15 mouse cellular contexts compared by ENCODE assay signal in genomic region chr9:91959592-91959991, GRCm38 (mm10).
DNase-seq lines count a peak whose midpoint lies in the region; ATAC-seq and TF ChIP-seq lines count a peak whose summit lies in the region.
"Had no signal": no experiment of that assay in that cellular context is flagged by ENCODE, and none has a peak within 500 bp of the region (broad histone marks: within the 10 kb centered on the region; RNA-seq: fewer than 3 reads in every experiment).

No protein-coding gene starts in this region.

- no peak for TF ChIP-seq POLR2A in lung, adult 2 months (IDR thresholded peaks at IDR 0.05; ENCODE audit: borderline replicate concordance, extremely low read depth, low read depth, low read length)

- no peak overlapping the region for H3K4me2 ChIP-seq in forebrain, embryonic 12.5 days
- no peak overlapping the region for H3K4me2 ChIP-seq in forebrain, embryonic 11.5 days (ENCODE audit: low read depth, low read length, severe bottlenecking)
- H3K4me2 ChIP-seq in lung, postnatal 0 days (replicated peaks; ENCODE audit: low read depth, low read length): no peak overlapping the region
- no peak overlapping the region for H3K4me2 ChIP-seq in forebrain, embryonic 15.5 days (replicated peaks)
- no peak overlapping the region for H3K4me2 ChIP-seq in stomach, postnatal 0 days (replicated peaks; ENCODE audit: low read depth)
- H3K4me2 ChIP-seq: heart, embryonic 13.5 days; liver, embryonic 13.5 days had no signal

- H3K9ac ChIP-seq in forebrain, embryonic 12.5 days: no peak overlapping the region
- no peak overlapping the region for H3K9ac ChIP-seq in forebrain, embryonic 11.5 days (ENCODE audit: low read length)
- no peak overlapping the region for H3K9ac ChIP-seq in lung, postnatal 0 days (replicated peaks; ENCODE audit: low read depth)
- H3K9ac ChIP-seq in forebrain, embryonic 15.5 days (replicated peaks): no peak overlapping the region
- no peak overlapping the region for H3K9ac ChIP-seq in stomach, postnatal 0 days (ENCODE audit: low read length)
- H3K9ac ChIP-seq: heart, embryonic 13.5 days; liver, embryonic 13.5 days had no signal

- 22% methylated on average over 1 of the region's 1 CpGs for WGBS in forebrain, embryonic 12.5 days
- 28% methylated on average over 1 of the region's 1 CpGs for WGBS in forebrain, embryonic 11.5 days
- 19% methylated on average over 1 of the region's 1 CpGs for WGBS in lung, postnatal 0 days
- 19% methylated on average over 1 of the region's 1 CpGs for WGBS in lung, adult 2 months
- 10% methylated on average over 1 of the region's 1 CpGs for WGBS in forebrain, embryonic 15.5 days
- 15% methylated on average over 1 of the region's 1 CpGs for WGBS in stomach, postnatal 0 days

- TF ChIP-seq EP300 in lung, postnatal 0 days (IDR thresholded peaks at IDR 0.05): no peak
- TF ChIP-seq EP300 in stomach, postnatal 0 days (optimal IDR thresholded peaks at IDR 0.05): no peak

- peak; percentile 46; the same call in 1 of the 2 replicates for ATAC-seq in forebrain, embryonic 12.5 days (ENCODE audit: low FRiP score)
- ATAC-seq in forebrain, embryonic 11.5 days (replicated peaks; ENCODE audit: low FRiP score): no peak
- ATAC-seq in lung, postnatal 0 days: no peak
- ATAC-seq in forebrain, embryonic 15.5 days (replicated peaks): 0 out of 2 replicates have a peak, but pooled peaks have one; percentile 57
- no peak for ATAC-seq in stomach, postnatal 0 days (ENCODE audit: low FRiP score, low TSS enrichment)

- no peaks in the 10 kb centered on the region for H3K9me3 ChIP-seq in forebrain, embryonic 12.5 days
- H3K9me3 ChIP-seq in forebrain, embryonic 11.5 days (ENCODE audit: control insufficient read depth, low read length): no peaks in the 10 kb centered on the region
- H3K9me3 ChIP-seq in lung, postnatal 0 days (ENCODE audit: low read length): no peaks in the 10 kb centered on the region
- H3K9me3 ChIP-seq in forebrain, embryonic 15.5 days: no peaks in the 10 kb centered on the region
- no peaks in the 10 kb centered on the region for H3K9me3 ChIP-seq in stomach, postnatal 0 days (ENCODE audit: control insufficient read depth, low read length)
- H3K9me3 ChIP-seq: heart, embryonic 13.5 days; liver, embryonic 13.5 days; megakaryocyte, embryonic 14.5 days had no signal

- no peaks in the 10 kb centered on the region for H3K4me1 ChIP-seq in forebrain, embryonic 12.5 days
- no peaks in the 10 kb centered on the region for H3K4me1 ChIP-seq in forebrain, embryonic 11.5 days (replicated peaks; ENCODE audit: control insufficient read depth, insufficient read depth, low read length)
- no peaks in the 10 kb centered on the region for H3K4me1 ChIP-seq in lung, postnatal 0 days (ENCODE audit: insufficient read depth, low read depth, low read length)
- no peaks in the 10 kb centered on the region for H3K4me1 ChIP-seq in lung, adult 2 months (ENCODE audit: control insufficient read depth, insufficient read depth, low read length)
- H3K4me1 ChIP-seq in forebrain, embryonic 15.5 days: no peaks in the 10 kb centered on the region
- H3K4me1 ChIP-seq in stomach, postnatal 0 days (replicated peaks; ENCODE audit: control insufficient read depth, insufficient read depth): no peaks in the 10 kb centered on the region
- H3K4me1 ChIP-seq: heart, embryonic 13.5 days; liver, embryonic 13.5 days; megakaryocyte, embryonic 14.5 days had no signal

- no peak overlapping the region for H3K27ac ChIP-seq in forebrain, embryonic 12.5 days
- H3K27ac ChIP-seq in forebrain, embryonic 11.5 days (ENCODE audit: low read depth, low read length): no peak overlapping the region
- H3K27ac ChIP-seq in lung, postnatal 0 days (ENCODE audit: low read length): no peak overlapping the region
- H3K27ac ChIP-seq in forebrain, embryonic 15.5 days (replicated peaks): no peak overlapping the region
- H3K27ac ChIP-seq in stomach, postnatal 0 days (replicated peaks): no peak overlapping the region
- H3K27ac ChIP-seq: heart, embryonic 13.5 days; liver, embryonic 13.5 days had no signal

- no peaks in the 10 kb centered on the region for H3K36me3 ChIP-seq in forebrain, embryonic 12.5 days (replicated peaks)
- no peaks in the 10 kb centered on the region for H3K36me3 ChIP-seq in forebrain, embryonic 11.5 days (ENCODE audit: control insufficient read depth, insufficient read depth, low read length)
- H3K36me3 ChIP-seq in lung, postnatal 0 days (ENCODE audit: insufficient read depth, low read length): no peaks in the 10 kb centered on the region
- no peaks in the 10 kb centered on the region for H3K36me3 ChIP-seq in forebrain, embryonic 15.5 days
- H3K36me3 ChIP-seq in stomach, postnatal 0 days (ENCODE audit: control insufficient read depth, insufficient read depth, low read length): no peaks in the 10 kb centered on the region
- H3K36me3 ChIP-seq: heart, embryonic 13.5 days; liver, embryonic 13.5 days had no signal

- no peak for DNase-seq in forebrain, embryonic 11.5 days (ENCODE audit: low spot score)
- no peak for DNase-seq in lung, postnatal 0 days (ENCODE audit: low spot score)
- no peak for DNase-seq in lung, adult 2 months
- no peak for DNase-seq in stomach, postnatal 0 days (ENCODE audit: low spot score)
- DNase-seq in testis, postnatal 10 days (ENCODE audit: low spot score): no peak
- DNase-seq in gastrocnemius, postnatal 10 days: no peak
- DNase-seq: adrenal gland, adult 2 months; B cell, adult 2 months; kidney, adult 11 months; liver, embryonic 13.5 days; thymus, postnatal 25 days had no signal

- 0 out of 2 replicates have a peak, but pooled peaks have one; percentile 4 for TF ChIP-seq CTCF in lung, postnatal 0 days (IDR thresholded peaks at IDR 0.05)
- TF ChIP-seq CTCF in lung, adult 2 months (IDR thresholded peaks at IDR 0.05; ENCODE audit: insufficient read depth, low read length): no peak
- peak; percentile 29; the same call in 1 of the 2 replicates for TF ChIP-seq CTCF in stomach, postnatal 0 days (IDR thresholded peaks at IDR 0.05; ENCODE audit: low read depth)

- H3K4me3 ChIP-seq in forebrain, embryonic 12.5 days (replicated peaks): no peak overlapping the region
- no peak overlapping the region for H3K4me3 ChIP-seq in forebrain, embryonic 11.5 days (ENCODE audit: low read depth, low read length)
- H3K4me3 ChIP-seq in lung, postnatal 0 days (ENCODE audit: low read depth, low read length): no peak overlapping the region
- H3K4me3 ChIP-seq in lung, adult 2 months (replicated peaks; ENCODE audit: extremely low read depth, low read depth, low read length): no peak overlapping the region
- H3K4me3 ChIP-seq in forebrain, embryonic 15.5 days: no peak overlapping the region
- no peak overlapping the region for H3K4me3 ChIP-seq in stomach, postnatal 0 days (ENCODE audit: low read depth, low read length)
- H3K4me3 ChIP-seq: heart, embryonic 13.5 days; liver, embryonic 13.5 days; megakaryocyte, embryonic 14.5 days had no signal

- H3K27me3 ChIP-seq in forebrain, embryonic 12.5 days: no peaks in the 10 kb centered on the region
- H3K27me3 ChIP-seq in forebrain, embryonic 11.5 days (ENCODE audit: control insufficient read depth, insufficient read depth, low read length): no peaks in the 10 kb centered on the region
- H3K27me3 ChIP-seq in lung, postnatal 0 days (replicated peaks; ENCODE audit: insufficient read depth, low read length): no peaks in the 10 kb centered on the region
- H3K27me3 ChIP-seq in forebrain, embryonic 15.5 days: no peaks in the 10 kb centered on the region
- no peaks in the 10 kb centered on the region for H3K27me3 ChIP-seq in stomach, postnatal 0 days (ENCODE audit: control insufficient read depth, insufficient read depth, low read length)
- H3K27me3 ChIP-seq: heart, embryonic 13.5 days; liver, embryonic 13.5 days; megakaryocyte, embryonic 14.5 days had no signal

Comparison
In these comparisons a context has a peak if more than half of its experiments do, and no peak if none do; other contexts are left out.
1. ATAC-seq: peak in forebrain, embryonic 12.5 days (single experiment) and forebrain, embryonic 15.5 days (single experiment); none in forebrain, embryonic 11.5 days (single experiment), lung, postnatal 0 days (single experiment) and stomach, postnatal 0 days (single experiment).